Comparison of ENCODE assay signal across 8 mouse cellular contexts in the genomic region with DNA sequence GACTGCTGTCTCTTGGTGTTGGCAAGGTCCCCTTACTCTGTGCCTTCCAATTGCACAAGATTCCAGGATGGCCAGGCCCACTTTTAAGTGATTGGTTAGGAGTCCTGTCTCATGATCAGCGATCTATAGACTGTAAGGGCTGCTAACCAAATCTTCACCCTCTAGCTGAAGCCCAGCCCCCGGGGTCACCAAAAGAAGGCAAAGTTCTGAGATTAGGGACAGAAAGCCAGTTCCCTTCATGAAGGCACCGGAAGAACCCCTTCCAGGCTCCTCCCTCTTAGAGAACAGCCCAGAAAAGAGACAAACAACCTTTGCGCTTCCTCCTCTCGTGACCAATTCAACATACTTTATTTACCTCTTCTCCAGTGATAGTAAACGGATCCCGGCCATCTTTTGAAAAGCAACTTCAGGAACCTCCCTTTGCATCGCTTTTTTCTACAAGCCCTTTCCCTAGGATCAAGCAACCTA. TPM values are rescaled to one million over a fixed set of nuclear protein-coding genes. Genes with fewer than 3 reads are reported as not detected.
DNase-seq lines count a peak whose midpoint lies in the region; ATAC-seq lines count a peak whose summit lies in the region.

No protein-coding gene starts in this region.

- peaks cover 31% of the 10 kb centered on the region for H3K4me1 ChIP-seq in brown adipose tissue, adult 24 weeks (ENCODE audit: control insufficient read depth, insufficient read depth, insufficient read length, low read length)
- H3K4me1 ChIP-seq in heart, embryonic 10.5 days = peaks cover 42% of the 10 kb centered on the region
- H3K4me1 ChIP-seq in kidney, embryonic 14.5 days (ENCODE audit: control insufficient read depth, insufficient read depth, low read length) = peaks cover 16% of the 10 kb centered on the region; the same call in 1 of the 2 replicates

- ATAC-seq in kidney, embryonic 14.5 days (ENCODE audit: low FRiP score, low TSS enrichment) = no peak

- peak overlapping the region; percentile 56 for H3K4me2 ChIP-seq in kidney, embryonic 14.5 days (replicated peaks; ENCODE audit: low read depth, low read length)

- H3K9ac ChIP-seq in kidney, embryonic 14.5 days (ENCODE audit: low read depth, low read length) = peak overlapping the region; percentile 95

- 6% methylated on average over 8 of the region's 8 CpGs for WGBS in heart, embryonic 10.5 days
- WGBS in kidney, embryonic 14.5 days = 3% methylated on average over 8 of the region's 8 CpGs

- H3K36me3 ChIP-seq in heart, embryonic 10.5 days = peaks cover 26% of the 10 kb centered on the region
- H3K36me3 ChIP-seq in kidney, embryonic 14.5 days (ENCODE audit: control insufficient read depth, insufficient read depth, low read length) = peaks cover 14% of the 10 kb centered on the region

- H3K27ac ChIP-seq in brown adipose tissue, adult 24 weeks (replicated peaks; ENCODE audit: low read depth, low read length) = peak overlapping the region; percentile 60
- H3K27ac ChIP-seq in heart, embryonic 10.5 days = peak overlapping the region; percentile 96
- H3K27ac ChIP-seq in kidney, embryonic 14.5 days (ENCODE audit: low read depth, low read length) = peak overlapping the region; percentile 39; the same call in 1 of the 2 replicates

- H3K27me3 ChIP-seq in heart, embryonic 10.5 days (ENCODE audit: insufficient read depth, poor library complexity, severe bottlenecking) = no peaks in the 10 kb centered on the region
- no peaks in the 10 kb centered on the region for H3K27me3 ChIP-seq in kidney, embryonic 14.5 days (ENCODE audit: control insufficient read depth, insufficient read depth, low read length)

- peak; percentile 31 to 35 for DNase-seq in cerebellum, postnatal 14 days
- DNase-seq in cerebellum, postnatal 36 days = no peak
- no peak for DNase-seq in heart, embryonic 10.5 days (ENCODE audit: low spot score)
- peak; percentile 42 for DNase-seq in lung, postnatal 14 days
- peak; percentile 19 for DNase-seq in ovary, postnatal 36 days (ENCODE audit: low spot score)
- DNase-seq in frontal cortex, postnatal 14 days (ENCODE audit: low spot score in 2 of 2) = no peak

- peak overlapping the region; percentile 85 for H3K4me3 ChIP-seq in brown adipose tissue, adult 24 weeks (ENCODE audit: insufficient read depth, low read depth, low read length)
- H3K4me3 ChIP-seq in heart, embryonic 10.5 days = peak overlapping the region; percentile 100
- H3K4me3 ChIP-seq in kidney, embryonic 14.5 days (ENCODE audit: low read length) = peak overlapping the region; percentile 92

- H3K9me3 ChIP-seq in heart, embryonic 10.5 days = no peaks in the 10 kb centered on the region
- no peaks in the 10 kb centered on the region for H3K9me3 ChIP-seq in kidney, embryonic 14.5 days (ENCODE audit: control insufficient read depth, low read length)

RNA-seq across cellular contexts. Expression of gene Eif4ebp2, which starts 1.0 kb away (rescaled TPM):
- polyA plus RNA-seq in brown adipose tissue, adult 24 weeks (2012; ENCODE audit: insufficient read depth, insufficient read length, missing spikeins) = 81.2 and 120 TPM in 2 replicates
- polyA plus RNA-seq in heart, embryonic 10.5 days (2016; fragmentation: Nextera tagmentation; extraction: Ambion mirVana) = 51.2 and 53.1 TPM in 2 replicates
- polyA plus RNA-seq in kidney, embryonic 14.5 days (2014; fragmentation: Nextera tagmentation; extraction: Ambion mirVana) = 54.4 and 61.9 TPM in 2 replicates

RNA-seq across cellular contexts. Expression of gene Lrrc20, which starts 24.1 kb away (rescaled TPM):
- polyA plus RNA-seq in brown adipose tissue, adult 24 weeks (2012; ENCODE audit: insufficient read depth, insufficient read length, missing spikeins) = 9.1 and 11.6 TPM in 2 replicates
- polyA plus RNA-seq in heart, embryonic 10.5 days (2016; fragmentation: Nextera tagmentation; extraction: Ambion mirVana) = 10.5 and 14.0 TPM in 2 replicates
- polyA plus RNA-seq in kidney, embryonic 14.5 days (2014; fragmentation: Nextera tagmentation; extraction: Ambion mirVana) = 6.3 and 9.0 TPM in 2 replicates

RNA-seq across cellular contexts. Expression of gene Nodal, which starts 33.7 kb away (rescaled TPM):
- polyA plus RNA-seq in brown adipose tissue, adult 24 weeks (2012; ENCODE audit: insufficient read depth, insufficient read length, missing spikeins) = not detected in 2 replicates
- polyA plus RNA-seq in heart, embryonic 10.5 days (2016; fragmentation: Nextera tagmentation; extraction: Ambion mirVana) = 0.28 TPM in 1 of 2 replicates, not detected in the other
- polyA plus RNA-seq in kidney, embryonic 14.5 days (2014; fragmentation: Nextera tagmentation; extraction: Ambion mirVana) = 0.30 and 0.44 TPM in 2 replicates

Comparison
In these comparisons a context has a peak if more than half of its experiments do, and no peak if none do; other contexts are left out.
1. DNase-seq: peak in cerebellum, postnatal 14 days (2 of 2), lung, postnatal 14 days (single experiment) and ovary, postnatal 36 days (single experiment); none in cerebellum, postnatal 36 days (0 of 2), heart, embryonic 10.5 days (single experiment) and frontal cortex, postnatal 14 days (0 of 2).
2. H3K27ac ChIP-seq: peak in every context shown above with its lines; median percentile 96 in heart, embryonic 10.5 days; 60 in brown adipose tissue, adult 24 weeks; 39 in kidney, embryonic 14.5 days.
3. Peak in every context shown above with its lines, with median percentiles within 50 percentile points of each other: H3K4me3 ChIP-seq.